Mouse (Mus musculus): ENCODE results near the gene Zfp710. TPM values are rescaled to one million over a fixed set of nuclear protein-coding genes. Genes with fewer than 3 reads are reported as not detected.

The Zfp710 gene
- polyA plus RNA-seq, 1 experiment: 28.1 TPM

DNA sequence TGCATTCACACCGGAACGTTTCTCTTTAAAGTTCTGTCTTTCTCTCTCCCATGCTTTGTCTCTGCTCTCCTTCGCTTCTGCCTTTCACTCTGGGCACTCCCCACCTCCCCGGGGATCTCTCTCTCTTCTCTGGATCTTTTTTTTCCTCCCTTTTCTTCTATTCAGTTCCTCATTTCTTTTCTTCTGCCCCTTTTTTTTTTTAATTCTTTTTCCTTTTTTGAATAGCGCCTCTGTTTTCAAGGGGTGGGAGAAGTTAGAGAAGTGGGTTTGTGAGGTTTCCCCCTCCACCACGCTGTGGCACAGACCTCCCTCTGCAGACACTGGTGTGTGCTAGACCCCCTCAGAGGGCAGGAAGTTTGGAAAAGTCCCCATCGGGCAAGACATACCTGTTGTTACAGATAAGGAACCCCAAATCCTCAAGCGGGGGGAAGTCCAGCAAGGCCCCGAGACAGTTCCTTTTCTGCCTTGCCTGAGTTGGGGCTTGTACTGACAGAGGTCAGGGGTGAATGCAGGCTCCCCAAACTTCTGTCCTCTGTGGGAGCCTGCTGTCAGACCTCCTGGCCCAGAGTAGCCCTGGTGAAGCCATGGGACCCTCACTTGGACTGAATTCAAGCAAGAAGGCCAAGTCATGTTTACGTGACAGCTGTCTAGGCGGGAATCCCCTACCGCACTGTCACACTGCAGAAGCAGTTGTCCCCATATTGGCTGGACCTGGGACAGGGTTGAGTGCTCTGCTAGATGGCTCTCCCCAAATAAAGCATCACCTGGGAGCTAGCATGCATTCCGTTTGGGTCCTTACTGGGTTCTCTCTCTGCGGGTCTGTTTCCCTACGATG lies 39.5 kb downstream of the Zfp710 start:
- Histone ChIP-seq H3K27ac (ENCODE audit: control insufficient read depth, insufficient read depth, low read depth, low read length, poor library complexity) (peak overlapping the region; percentile 64), H3K4me1 (ENCODE audit: control insufficient read depth, insufficient read depth, low read length) (peaks cover 15% of the 10 kb centered on the region)
- WGBS: 29% methylated on average over 15 of the region's 15 CpGs

DNA sequence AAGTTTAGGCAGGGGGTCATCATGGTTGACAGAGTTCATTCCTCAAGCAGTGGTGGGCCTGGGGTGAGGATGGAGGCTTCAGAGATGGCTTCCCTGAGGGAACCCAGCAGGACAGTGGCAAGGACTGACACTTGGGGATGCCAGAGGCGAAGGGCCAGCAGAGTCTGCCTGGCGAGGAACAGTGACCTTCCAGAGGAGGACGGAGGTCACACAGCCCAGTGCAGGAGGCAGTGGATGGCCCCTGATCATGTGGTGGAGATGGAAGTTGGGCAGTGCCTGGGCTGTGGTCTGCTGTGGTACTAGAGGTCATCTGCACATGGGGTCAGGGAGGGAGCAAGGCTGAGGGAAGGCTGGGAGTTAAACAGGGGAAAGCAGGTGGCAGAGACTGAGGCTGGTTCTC lies 40.6 kb downstream of the Zfp710 start:
- 82% methylated on average over 3 of the region's 3 CpGs for WGBS
- no peak for TF ChIP-seq CTCF (IDR thresholded peaks at IDR 0.05; ENCODE audit: control insufficient read depth, insufficient read depth, low read length)
- no peak for TF ChIP-seq POLR2A (IDR thresholded peaks at IDR 0.05; ENCODE audit: borderline replicate concordance, control insufficient read depth, low read depth, low read length)
- no peak overlapping the region for H3K27ac ChIP-seq (ENCODE audit: control insufficient read depth, insufficient read depth, low read depth, low read length, poor library complexity)
- H3K4me1 ChIP-seq (ENCODE audit: control insufficient read depth, insufficient read depth, low read length): peaks cover 19% of the 10 kb centered on the region
- no peak overlapping the region for H3K4me3 ChIP-seq (replicated peaks; ENCODE audit: control insufficient read depth, low read depth, low read length)

More for the DNA sequence above, 39.5 kb downstream of the Zfp710 start:
- no peak for TF ChIP-seq POLR2A (IDR thresholded peaks at IDR 0.05; ENCODE audit: borderline replicate concordance, control insufficient read depth, low read depth, low read length)
- H3K4me3 ChIP-seq (replicated peaks; ENCODE audit: control insufficient read depth, low read depth, low read length): no peak overlapping the region

GRCm38 (mm10) chr7:80066675-80067455 lies 42.3 kb downstream of the Zfp710 start:
- 71% methylated on average over 13 of the region's 13 CpGs for WGBS
- H3K4me3 ChIP-seq (replicated peaks; ENCODE audit: control insufficient read depth, low read depth, low read length): no peak overlapping the region
- no peak overlapping the region for H3K27ac ChIP-seq (ENCODE audit: control insufficient read depth, insufficient read depth, low read depth, low read length, poor library complexity)
- H3K4me1 ChIP-seq (ENCODE audit: control insufficient read depth, insufficient read depth, low read length): peaks cover 19% of the 10 kb centered on the region
- no peak for TF ChIP-seq POLR2A (IDR thresholded peaks at IDR 0.05; ENCODE audit: borderline replicate concordance, control insufficient read depth, low read depth, low read length)
- no peak for TF ChIP-seq CTCF (IDR thresholded peaks at IDR 0.05; ENCODE audit: control insufficient read depth, insufficient read depth, low read length)

DNA sequence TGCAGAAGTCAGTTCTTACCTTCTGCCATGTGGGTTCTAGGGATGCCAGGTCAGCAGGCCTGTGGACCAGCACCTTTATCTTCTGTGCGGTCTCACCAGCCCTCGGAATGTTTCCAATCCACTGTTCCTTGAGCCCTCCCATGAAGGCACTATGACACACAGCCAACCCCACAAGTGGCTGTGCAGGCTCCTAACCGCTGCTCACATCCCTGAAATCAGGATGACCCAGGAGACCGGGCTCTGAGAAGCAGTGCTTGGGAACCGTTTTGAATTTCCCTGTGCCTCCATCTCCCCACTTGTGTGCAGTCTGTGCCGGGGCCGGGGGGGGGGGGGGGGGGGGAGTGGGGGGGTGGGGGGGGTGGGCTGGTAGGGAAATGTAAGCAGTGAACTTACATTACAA lies 43.7 kb downstream of the Zfp710 start:
- TF ChIP-seq CTCF (IDR thresholded peaks at IDR 0.05; ENCODE audit: control insufficient read depth, insufficient read depth, low read length): no peak
- no peak for TF ChIP-seq POLR2A (IDR thresholded peaks at IDR 0.05; ENCODE audit: borderline replicate concordance, control insufficient read depth, low read depth, low read length)
- peaks cover 20% of the 10 kb centered on the region for H3K4me1 ChIP-seq (ENCODE audit: control insufficient read depth, insufficient read depth, low read length)
- 76% methylated on average over 5 of the region's 7 CpGs for WGBS
- H3K4me3 ChIP-seq (replicated peaks; ENCODE audit: control insufficient read depth, low read depth, low read length): no peak overlapping the region
- no peak overlapping the region for H3K27ac ChIP-seq (ENCODE audit: control insufficient read depth, insufficient read depth, low read depth, low read length, poor library complexity)

DNA sequence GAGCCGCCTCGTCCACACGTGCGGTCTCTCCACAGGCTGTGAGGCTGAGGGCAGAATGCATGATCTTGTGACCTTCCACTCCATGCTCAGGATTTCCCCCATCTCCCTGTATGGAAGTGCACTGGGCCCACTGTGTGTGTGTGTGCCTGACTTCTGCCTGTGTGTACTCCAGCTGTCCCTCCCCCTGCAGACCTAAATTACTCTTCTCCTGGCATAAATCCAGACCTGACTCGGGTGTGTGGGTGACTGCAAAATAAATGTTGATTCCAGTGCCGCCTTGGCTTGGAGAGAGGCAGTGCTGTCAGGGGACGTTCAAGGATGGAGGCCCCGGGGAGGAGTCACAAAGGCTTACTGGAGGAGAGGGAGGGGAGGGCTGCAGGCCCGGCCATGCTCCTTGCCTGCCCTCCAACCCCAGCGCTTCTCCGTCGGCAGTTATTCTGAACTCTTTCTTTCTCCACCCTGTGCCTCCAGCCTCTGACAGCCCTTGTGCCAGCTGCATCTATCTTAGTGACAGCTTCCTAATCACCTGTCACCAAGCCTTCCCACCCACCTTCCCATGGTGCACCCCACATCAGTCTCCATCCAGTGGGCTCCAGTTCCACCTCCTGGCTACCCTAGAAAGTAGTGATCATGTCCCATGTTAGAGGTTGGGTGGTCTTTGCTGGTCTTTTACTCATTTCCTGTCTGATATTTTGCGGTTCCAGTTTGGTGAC lies 45.2 kb downstream of the Zfp710 start:
- no peak overlapping the region for H3K4me3 ChIP-seq (replicated peaks; ENCODE audit: control insufficient read depth, low read depth, low read length)
- TF ChIP-seq POLR2A (IDR thresholded peaks at IDR 0.05; ENCODE audit: borderline replicate concordance, control insufficient read depth, low read depth, low read length): no peak
- no peak for TF ChIP-seq CTCF (IDR thresholded peaks at IDR 0.05; ENCODE audit: control insufficient read depth, insufficient read depth, low read length)
- peaks cover 20% of the 10 kb centered on the region for H3K4me1 ChIP-seq (ENCODE audit: control insufficient read depth, insufficient read depth, low read length)
- WGBS: 16% methylated on average over 13 of the region's 13 CpGs
- H3K27ac ChIP-seq (ENCODE audit: control insufficient read depth, insufficient read depth, low read depth, low read length, poor library complexity): no peak overlapping the region

DNA sequence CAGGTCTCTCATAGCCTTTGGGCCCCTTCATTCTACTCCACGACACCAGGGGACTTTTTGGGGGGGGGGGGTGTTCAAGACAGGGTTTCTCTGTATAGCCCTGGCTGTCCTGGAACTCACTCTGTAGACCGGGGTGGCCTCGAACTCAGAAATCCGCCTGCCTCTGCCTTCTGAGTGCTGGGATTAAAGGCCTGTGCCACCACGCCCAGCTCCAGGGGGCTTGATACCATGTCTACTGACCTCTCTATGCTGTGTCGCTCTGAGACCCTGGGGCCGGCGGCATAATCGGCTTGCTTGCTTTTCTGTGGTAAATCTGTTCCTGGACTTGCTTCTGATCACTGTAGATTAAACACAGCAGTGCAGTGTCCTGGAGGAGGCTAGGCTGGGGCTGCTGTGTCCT lies 46.6 kb downstream of the Zfp710 start:
- H3K4me1 ChIP-seq (ENCODE audit: control insufficient read depth, insufficient read depth, low read length): peaks cover 17% of the 10 kb centered on the region
- WGBS: 67% methylated on average over 9 of the region's 9 CpGs
- H3K4me3 ChIP-seq (replicated peaks; ENCODE audit: control insufficient read depth, low read depth, low read length): no peak overlapping the region
- no peak overlapping the region for H3K27ac ChIP-seq (ENCODE audit: control insufficient read depth, insufficient read depth, low read depth, low read length, poor library complexity)
- TF ChIP-seq CTCF (IDR thresholded peaks at IDR 0.05; ENCODE audit: control insufficient read depth, insufficient read depth, low read length) (no peak), POLR2A (IDR thresholded peaks at IDR 0.05; ENCODE audit: borderline replicate concordance, control insufficient read depth, low read depth, low read length) (no peak)

GRCm38 (mm10) chr7:80072297-80072696 lies 47.7 kb downstream of the Zfp710 start:
- WGBS: 82% methylated on average over 6 of the region's 6 CpGs
- no peak overlapping the region for H3K4me3 ChIP-seq (replicated peaks; ENCODE audit: control insufficient read depth, low read depth, low read length)
- peaks cover 19% of the 10 kb centered on the region for H3K4me1 ChIP-seq (ENCODE audit: control insufficient read depth, insufficient read depth, low read length)

DNA sequence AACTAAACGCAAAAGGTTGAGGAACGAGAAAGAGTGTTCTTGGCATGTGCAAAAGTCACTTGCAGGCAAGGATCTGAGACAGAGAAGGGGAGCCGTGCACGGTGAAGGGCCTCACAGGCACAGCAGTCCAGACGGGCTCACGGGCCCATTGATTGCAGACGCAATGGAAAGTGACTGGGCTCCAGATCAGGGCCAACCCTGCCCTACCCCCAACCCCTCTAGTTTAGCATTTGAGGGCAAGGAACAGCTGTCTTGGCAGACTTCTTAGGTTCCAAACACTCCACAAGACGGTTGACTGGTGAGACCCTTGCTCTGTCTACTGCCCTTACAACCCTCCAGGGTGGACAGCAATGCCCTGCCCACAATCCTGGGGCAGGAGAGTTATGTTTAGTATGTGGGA lies 48.9 kb downstream of the Zfp710 start:
- WGBS: 73% methylated on average over 8 of the region's 8 CpGs
- Histone ChIP-seq H3K4me1 (ENCODE audit: control insufficient read depth, insufficient read depth, low read length) (peaks cover 23% of the 10 kb centered on the region), H3K27ac (ENCODE audit: control insufficient read depth, insufficient read depth, low read depth, low read length, poor library complexity) (peak overlapping the region; percentile 80; the same call in 1 of the 2 replicates), H3K4me3 (replicated peaks; ENCODE audit: control insufficient read depth, low read depth, low read length) (no peak overlapping the region)
- TF ChIP-seq CTCF (IDR thresholded peaks at IDR 0.05; ENCODE audit: control insufficient read depth, insufficient read depth, low read length) (no peak), POLR2A (IDR thresholded peaks at IDR 0.05; ENCODE audit: borderline replicate concordance, control insufficient read depth, low read depth, low read length) (no peak)

More at GRCm38 (mm10) chr7:80072297-80072696, 47.7 kb downstream of the Zfp710 start:
- no peak overlapping the region for H3K27ac ChIP-seq (ENCODE audit: control insufficient read depth, insufficient read depth, low read depth, low read length, poor library complexity)
- TF ChIP-seq CTCF (IDR thresholded peaks at IDR 0.05; ENCODE audit: control insufficient read depth, insufficient read depth, low read length): no peak
- no peak for TF ChIP-seq POLR2A (IDR thresholded peaks at IDR 0.05; ENCODE audit: borderline replicate concordance, control insufficient read depth, low read depth, low read length)

Measured in bone marrow, adult 2 months (tissue).